Mouse (Mus musculus) hindbrain, postnatal 0 days (tissue): Measurements from ENCODE around the gene C330007P06Rik. TPM values are rescaled to one million over a fixed set of nuclear protein-coding genes. Genes with fewer than 3 reads are reported as not detected.

ENCODE experiments used
- ATAC-seq: fragments of 200-750 bp; cut with Nextera tagmentation; 2 replicates; pipeline ENCODE4 v1.8.0; 2017; ENCODE audit warnings: mild to moderate bottlenecking, moderate TSS enrichment, moderate library complexity
- DNase-seq: peaks from one replicate; pipeline ENCODE4 v3.0.0-alpha.2; 2015; ENCODE audit warnings: low spot score
- H3K27ac ChIP-seq: fragments of 300-500 bp; sonication (generic); 2 replicates; pipeline ENCODE4 v1.5.1; 2014; ENCODE audit warnings: mild to moderate bottlenecking
- H3K27me3 ChIP-seq: fragments of 300-500 bp; sonication (generic); 2 replicates; pipeline ENCODE4 v1.6.1; 2014; ENCODE audit warnings: low read length, mixed read lengths; ENCODE audit not compliant: insufficient read depth
- H3K36me3 ChIP-seq: fragments of 300-500 bp; sonication (generic); 2 replicates; pipeline ENCODE4 v1.6.1; 2014; ENCODE audit warnings: low read length, mixed read lengths; ENCODE audit not compliant: insufficient read depth
- H3K4me1 ChIP-seq: fragments of 300-500 bp; sonication (generic); 2 replicates; pipeline ENCODE4 v1.6.1; 2014; ENCODE audit warnings: antibody characterized with exemption, low read length, mixed read lengths; ENCODE audit not compliant: insufficient read depth
- H3K4me2 ChIP-seq: fragments of 300-500 bp; sonication (generic); 2 replicates; pipeline ENCODE4 v1.6.1; 2014; ENCODE audit warnings: low read depth, mild to moderate bottlenecking, low read length, moderate library complexity, mixed read lengths
- H3K4me3 ChIP-seq: fragments of 300-500 bp; sonication (generic); 2 replicates; pipeline ENCODE4 v1.5.1; 2014; ENCODE audit warnings: low read length
- H3K9ac ChIP-seq: fragments of 300-500 bp; sonication (generic); replicated peaks from 2 replicates; pipeline ENCODE4 v1.6.1; 2014; ENCODE audit warnings: mild to moderate bottlenecking, low read length, moderate library complexity, mixed read lengths
- H3K9me3 ChIP-seq: fragments of 300-500 bp; sonication (generic); 2 replicates; pipeline ENCODE4 v1.6.1; 2016; ENCODE audit warnings: low read length, mixed read lengths
- CTCF ChIP-seq: IDR thresholded peaks from 2 replicates; pipeline ENCODE4 v1.5.1; 2016; ENCODE audit warnings: antibody characterized with exemption, control low read depth, low read depth
- WGBS: fragments of 180-500 bp; shearing (Covaris S2); extraction: QIAGEN DNeasy Blood & Tissue Kit; methylation state at CpG from one replicate; pipeline ENCODE4 v1.1.7; 2014; 5-methylcytosine and 5-hydroxymethylcytosine counted together
- polyA plus RNA-seq: library from polyadenylated mRNA; unstranded; fragments of >200 nt; fragmentation: Nextera tagmentation; extraction: Ambion mirVana; gene quantifications from 2 replicates; pipeline ENCODE4 v1.2.1, GENCODE M21; 2015
- total RNA-seq: library from RNA; depleted of rRNA; stranded (reverse); fragments of >200 nt; gene quantifications from 2 replicates; pipeline ENCODE4 v1.2.3, GENCODE M21; 2014

C330007P06Rik gene
- total and polyA plus RNA-seq, 2 experiments from 2014 or later, result 20.5 to 26.8 TPM

DNA sequence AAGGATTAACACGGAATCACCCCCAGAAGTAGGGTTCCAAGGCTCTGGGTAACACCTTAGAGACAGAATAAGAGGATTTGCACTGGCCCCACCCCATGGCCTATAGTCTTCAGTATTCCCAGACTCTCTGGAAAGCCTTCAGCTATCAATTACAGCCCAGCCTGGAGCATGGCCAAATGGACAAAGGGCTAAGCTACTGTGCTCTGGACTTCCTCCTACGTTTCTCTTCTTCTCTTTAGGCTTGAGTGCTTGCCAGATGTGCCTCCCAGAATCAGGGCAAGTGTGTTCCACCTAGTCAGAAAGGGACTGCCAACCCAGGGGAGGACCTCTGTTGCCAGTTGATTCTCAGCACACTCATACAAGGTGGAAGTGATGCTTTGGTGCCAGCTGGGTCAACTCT, 48.9 kb downstream of the C330007P06Rik start:
- WGBS, result 53% methylated on average over 2 of the region's 2 CpGs
- H3K36me3 ChIP-seq, result no peaks in the 10 kb centered on the region
- no peak for TF ChIP-seq CTCF
- no peak overlapping the region for H3K4me2 ChIP-seq
- DNase-seq (no peak), ATAC-seq (no peak)
- no peak overlapping the region for H3K4me3 ChIP-seq
- H3K4me1 ChIP-seq, result no peaks in the 10 kb centered on the region
- no peak overlapping the region for H3K9ac ChIP-seq
- no peaks in the 10 kb centered on the region for H3K27me3 ChIP-seq
- H3K9me3 ChIP-seq, result no peaks in the 10 kb centered on the region
- H3K27ac ChIP-seq, result no peak overlapping the region

DNA sequence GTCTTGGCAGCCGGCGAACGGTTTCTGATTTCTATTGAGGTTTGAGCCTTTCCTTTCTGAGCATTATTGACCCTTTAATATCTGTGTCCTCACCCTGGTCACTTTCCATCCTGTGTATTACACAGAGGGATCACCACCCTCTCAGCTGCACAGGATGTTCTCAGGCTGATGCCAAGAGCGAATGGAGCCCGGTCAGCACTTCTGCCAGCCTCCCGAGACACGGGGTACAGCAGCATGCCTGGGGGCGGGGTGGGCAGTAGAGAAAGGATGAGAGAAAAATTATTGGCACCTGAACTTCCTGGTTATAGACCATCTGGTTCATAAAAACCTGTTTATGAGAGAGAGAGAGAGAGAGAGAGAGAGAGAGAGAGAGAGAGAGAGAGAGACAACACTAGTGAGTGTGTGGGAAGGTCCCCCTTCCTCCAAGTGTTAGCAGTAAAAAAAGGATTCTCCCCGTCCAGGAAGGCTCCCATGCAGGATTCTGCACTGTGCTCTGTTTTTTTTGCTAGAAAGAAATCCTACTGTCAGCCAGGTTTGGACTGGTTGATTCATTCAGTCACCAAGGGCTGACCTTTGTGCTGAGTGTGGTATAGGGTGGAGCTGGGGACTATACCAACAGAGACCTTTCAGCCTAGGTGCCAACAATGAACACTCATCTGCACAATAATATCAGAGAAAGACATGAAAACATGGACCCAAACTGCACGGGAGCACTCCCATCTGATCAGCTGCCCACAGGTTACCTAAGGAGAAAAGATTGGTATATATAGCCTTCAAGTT, 49.8 kb downstream of the C330007P06Rik start:
- Histone ChIP-seq H3K27me3 (no peaks in the 10 kb centered on the region), H3K9ac (no peak overlapping the region), H3K36me3 (no peaks in the 10 kb centered on the region), H3K4me3 (no peak overlapping the region), H3K4me1 (no peaks in the 10 kb centered on the region), H3K9me3 (no peaks in the 10 kb centered on the region), H3K27ac (no peak overlapping the region), H3K4me2 (no peak overlapping the region)
- no peak for DNase-seq
- TF ChIP-seq CTCF, result no peak
- no peak for ATAC-seq
- 76% methylated on average over 10 of the region's 10 CpGs for WGBS

DNA sequence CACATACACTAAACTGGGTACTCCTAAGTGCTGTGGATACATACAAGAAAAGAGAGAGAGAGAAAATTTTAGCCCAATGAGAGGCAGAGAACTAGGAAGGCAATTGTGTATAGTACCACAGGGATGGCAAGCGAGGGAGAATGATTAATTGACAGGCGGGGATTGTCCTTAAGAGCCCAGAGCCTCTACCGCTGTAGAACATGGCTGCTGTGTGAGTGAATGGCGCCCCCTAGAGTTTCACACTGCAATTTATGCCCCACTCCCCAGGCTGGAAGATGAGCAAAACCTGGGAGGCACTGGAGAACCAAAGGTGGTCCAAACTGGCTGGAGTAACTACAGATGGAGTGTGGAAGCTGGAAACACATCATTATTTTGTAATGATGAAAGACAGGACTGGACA, 53.7 kb downstream of the C330007P06Rik start:
- Histone ChIP-seq H3K4me3 (no peak overlapping the region), H3K4me2 (no peak overlapping the region), H3K4me1 (no peaks in the 10 kb centered on the region), H3K9me3 (no peaks in the 10 kb centered on the region), H3K27me3 (no peaks in the 10 kb centered on the region), H3K36me3 (no peaks in the 10 kb centered on the region), H3K9ac (no peak overlapping the region), H3K27ac (no peak overlapping the region)
- peak; percentile 69 for TF ChIP-seq CTCF
- 17% methylated on average over 4 of the region's 4 CpGs for WGBS
- DNase-seq, result peak; percentile 65
- ATAC-seq, result peak; percentile 59

- DNase-seq (no peak), ATAC-seq (no peak)
- Histone ChIP-seq H3K4me3 (no peak overlapping the region), H3K27ac (no peak overlapping the region), H3K4me1 (no peaks in the 10 kb centered on the region), H3K4me2 (no peak overlapping the region), H3K9ac (no peak overlapping the region), H3K27me3 (no peaks in the 10 kb centered on the region), H3K36me3 (no peaks in the 10 kb centered on the region), H3K9me3 (no peaks in the 10 kb centered on the region)
- WGBS, result 67% methylated on average over 4 of the region's 4 CpGs
- no peak for TF ChIP-seq CTCF
These were observed 54.3 kb downstream of the C330007P06Rik start for GRCm38 (mm10) chrX:36819575-36819974.

DNA sequence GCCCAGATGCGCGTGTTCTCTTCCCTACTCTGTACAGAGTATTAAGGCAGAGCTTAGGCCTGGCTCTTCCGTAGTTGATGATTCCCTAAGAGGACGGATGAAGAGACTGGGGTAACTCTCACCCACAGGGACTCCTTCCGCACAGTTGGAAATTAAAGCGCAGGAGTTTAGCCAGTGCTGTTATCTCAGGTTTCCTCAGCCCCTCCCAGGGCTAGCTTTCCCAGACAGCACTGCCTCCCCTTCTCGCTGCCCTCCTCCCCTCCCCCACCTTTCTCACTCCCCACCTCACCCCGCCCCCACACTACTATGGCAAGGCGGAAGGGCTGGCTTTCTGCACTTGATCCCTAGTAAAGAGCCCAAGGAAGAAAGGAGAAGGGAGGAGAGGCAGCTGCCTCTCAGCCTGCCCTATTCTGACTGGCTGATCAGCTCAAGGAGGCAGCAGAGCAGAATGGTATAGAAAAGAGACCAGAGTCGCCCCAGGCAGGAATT, 56.9 kb downstream of the C330007P06Rik start:
- no peak for TF ChIP-seq CTCF
- H3K4me2 ChIP-seq, result peak overlapping the region; percentile 43
- H3K9me3 ChIP-seq, result no peaks in the 10 kb centered on the region
- ATAC-seq, result peak; percentile 74
- H3K36me3 ChIP-seq, result no peaks in the 10 kb centered on the region
- WGBS, result 21% methylated on average over 10 of the region's 10 CpGs
- peak overlapping the region; percentile 51; the same call in 1 of the 2 replicates for H3K27ac ChIP-seq
- H3K4me3 ChIP-seq, result 0 out of 2 replicates have a peak overlapping the region, but pooled peaks have one; percentile 10
- DNase-seq, result peak; percentile 50
- H3K4me1 ChIP-seq, result no peaks in the 10 kb centered on the region
- 0 out of 2 replicates have a peak overlapping the region, but pooled peaks have one; percentile 30 for H3K9ac ChIP-seq
- H3K27me3 ChIP-seq, result no peaks in the 10 kb centered on the region

- H3K9ac ChIP-seq, result no peak overlapping the region
- H3K4me2 ChIP-seq, result peak overlapping the region; percentile 43
- no peak for TF ChIP-seq CTCF
- H3K9me3 ChIP-seq, result no peaks in the 10 kb centered on the region
- WGBS, result 46% methylated on average over 8 of the region's 8 CpGs
- H3K36me3 ChIP-seq, result no peaks in the 10 kb centered on the region
- 0 out of 2 replicates have a peak overlapping the region, but pooled peaks have one; percentile 51 for H3K27ac ChIP-seq
- H3K4me1 ChIP-seq, result no peaks in the 10 kb centered on the region
- no peak overlapping the region for H3K4me3 ChIP-seq
- no peak for DNase-seq
- ATAC-seq, result peak; percentile 43; the same call in 1 of the 2 replicates
- no peaks in the 10 kb centered on the region for H3K27me3 ChIP-seq
These were observed 57.5 kb downstream of the C330007P06Rik start for GRCm38 (mm10) chrX:36816368-36816899.

- no peak overlapping the region for H3K9ac ChIP-seq
- 72% methylated on average over 3 of the region's 4 CpGs for WGBS
- H3K36me3 ChIP-seq, result no peaks in the 10 kb centered on the region
- DNase-seq, result no peak
- no peak overlapping the region for H3K4me3 ChIP-seq
- no peak overlapping the region for H3K4me2 ChIP-seq
- no peaks in the 10 kb centered on the region for H3K9me3 ChIP-seq
- H3K27me3 ChIP-seq, result no peaks in the 10 kb centered on the region
- H3K4me1 ChIP-seq, result no peaks in the 10 kb centered on the region
- no peak for ATAC-seq
- no peak for TF ChIP-seq CTCF
- H3K27ac ChIP-seq, result no peak overlapping the region
These were observed 58.5 kb downstream of the C330007P06Rik start for GRCm38 (mm10) chrX:36815439-36815838.
